Mouse (Mus musculus) forebrain, embryonic 10.5 days (tissue): Measurements from ENCODE around the gene Rbm31y. TPM values are rescaled to one million over a fixed set of nuclear protein-coding genes. Genes with fewer than 3 reads are reported as not detected.
"Not testable (repeated sequence)": the region's sequence is repeated elsewhere in the genome, so short reads cannot be mapped to it uniquely, and the experiment has no call there.

Source experiments
- DNase-seq: peaks from one replicate; pipeline ENCODE4 v3.0.0-alpha.2; 2017; ENCODE audit warnings: low spot score; ENCODE audit errors: extremely low spot score
- H3K27ac ChIP-seq: fragments of 300-500 bp; sonication (generic); 2 replicates; pipeline ENCODE4 v1.5.1; 2016; ENCODE audit warnings: mild to moderate bottlenecking
- H3K27me3 ChIP-seq: fragments of 300-500 bp; sonication (generic); 2 replicates; pipeline ENCODE4 v1.6.1; 2016; ENCODE audit warnings: mild to moderate bottlenecking; ENCODE audit not compliant: poor library complexity, severe bottlenecking
- H3K36me3 ChIP-seq: fragments of 300-500 bp; sonication (generic); replicated peaks from 2 replicates; pipeline ENCODE4 v1.6.1; 2016; ENCODE audit warnings: mild to moderate bottlenecking, moderate library complexity
- H3K4me1 ChIP-seq: fragments of 300-500 bp; sonication (generic); 2 replicates; pipeline ENCODE4 v1.6.1; 2016
- H3K4me3 ChIP-seq: fragments of 300-500 bp; sonication (generic); 2 replicates; pipeline ENCODE4 v1.5.1; 2016; ENCODE audit warnings: mild to moderate bottlenecking, moderate library complexity
- H3K9me3 ChIP-seq: fragments of 300-500 bp; sonication (generic); 2 replicates; pipeline ENCODE4 v1.6.1; 2016; ENCODE audit warnings: mild to moderate bottlenecking, moderate library complexity
- WGBS: fragments of 180-500 bp; shearing (Covaris S2); methylation state at CpG from one replicate; pipeline ENCODE4 v1.1.7; 2016; 5-methylcytosine and 5-hydroxymethylcytosine counted together
- polyA plus RNA-seq: library from polyadenylated mRNA; unstranded; fragments of >200 nt; fragmentation: Nextera tagmentation; extraction: Ambion mirVana; gene quantifications from 2 replicates; pipeline ENCODE4 v1.2.1, GENCODE M21; 2016

The Rbm31y gene
- not detected in 2 replicates for polyA plus RNA-seq

- WGBS: no CpG with 5 or more reads among the region's 11 CpGs
- H3K36me3 ChIP-seq, H3K27ac ChIP-seq, H3K4me3 ChIP-seq, DNase-seq, H3K9me3 ChIP-seq, H3K4me1 ChIP-seq, H3K27me3 ChIP-seq: not testable (repeated sequence)
These were observed at the start of gene Rbm31y for GRCm38 (mm10) chrY:17400461-17400860. Gene Rbm31y (plus strand): TSS chrY:17400761.
